Mouse (Mus musculus) intestine, embryonic 16.5 days (tissue): ENCODE data around the gene Il11ra1. TPM values are rescaled to one million over a fixed set of nuclear protein-coding genes. Genes with fewer than 3 reads are reported as not detected.
"Not testable (repeated sequence)": the region's sequence is repeated elsewhere in the genome, so short reads cannot be mapped to it uniquely, and the experiment has no call there.

ENCODE experiments used
- ATAC-seq: fragments of 200-750 bp; cut with Nextera tagmentation; 2 replicates; pipeline ENCODE4 v1.8.0; 2017; ENCODE audit warnings: moderate TSS enrichment, moderate library complexity
- H3K27ac ChIP-seq: fragments of 300-500 bp; sonication (generic); 2 replicates; pipeline ENCODE4 v1.5.1; 2014; ENCODE audit warnings: mild to moderate bottlenecking, low read length
- H3K27me3 ChIP-seq: fragments of 300-500 bp; sonication (generic); replicated peaks from 2 replicates; pipeline ENCODE4 v1.6.1; 2014; ENCODE audit warnings: low read length, control low read depth, mixed read lengths; ENCODE audit not compliant: control insufficient read depth, insufficient read depth
- H3K36me3 ChIP-seq: fragments of 300-500 bp; sonication (generic); 2 replicates; pipeline ENCODE4 v1.6.1; 2014; ENCODE audit warnings: low read length, control low read depth; ENCODE audit not compliant: control insufficient read depth, insufficient read depth
- H3K4me1 ChIP-seq: fragments of 300-500 bp; sonication (generic); 2 replicates; pipeline ENCODE4 v1.6.1; 2014; ENCODE audit warnings: low read length, control low read depth, mixed read lengths; ENCODE audit not compliant: control insufficient read depth, insufficient read depth
- H3K4me2 ChIP-seq: fragments of 300-500 bp; sonication (generic); 2 replicates; pipeline ENCODE4 v1.6.1; 2014; ENCODE audit warnings: low read depth, low read length, control low read depth
- H3K4me3 ChIP-seq: fragments of 300-500 bp; sonication (generic); 2 replicates; pipeline ENCODE4 v1.5.1; 2014; ENCODE audit warnings: mild to moderate bottlenecking, low read length
- H3K9ac ChIP-seq: fragments of 300-500 bp; sonication (generic); 2 replicates; pipeline ENCODE4 v1.6.1; 2014; ENCODE audit warnings: low read depth, low read length
- H3K9me3 ChIP-seq: fragments of 300-500 bp; sonication (generic); 2 replicates; pipeline ENCODE4 v1.6.1; 2016; ENCODE audit warnings: low read length, control low read depth; ENCODE audit not compliant: control insufficient read depth
- WGBS: fragments of 180-500 bp; shearing (Covaris S2); extraction: QIAGEN DNeasy Blood & Tissue Kit; methylation state at CpG from one replicate; pipeline ENCODE4 v1.1.7; 2014; 5-methylcytosine and 5-hydroxymethylcytosine counted together
- polyA plus RNA-seq: library from polyadenylated mRNA; unstranded; fragments of >200 nt; fragmentation: Nextera tagmentation; extraction: Ambion mirVana; gene quantifications from 2 replicates; pipeline ENCODE4 v1.2.1, GENCODE M21; 2015

The Il11ra1 gene
- polyA plus RNA-seq, 1 experiment from 2014 or later: 125 TPM

DNA sequence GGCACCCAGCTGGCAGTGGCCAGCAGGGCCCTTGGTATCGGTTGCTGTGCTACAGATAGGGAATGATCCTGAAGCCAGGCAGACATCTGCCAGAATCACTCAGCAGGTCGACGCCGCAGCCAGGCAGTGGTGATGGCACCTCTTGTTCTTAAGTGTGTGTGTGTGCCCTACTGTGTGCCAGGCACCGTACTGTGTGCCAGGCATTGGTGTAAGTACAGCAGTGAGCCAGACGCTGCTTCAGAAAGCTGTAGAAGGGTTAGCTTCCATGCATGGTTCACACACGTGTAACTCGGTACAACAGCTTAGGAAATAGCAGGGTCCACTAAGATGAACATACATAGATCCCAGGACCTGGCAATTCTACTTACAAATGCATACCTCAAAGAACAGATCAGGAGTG, 435 bp downstream of the Il11ra1 start:
- H3K9me3 ChIP-seq, H3K4me3 ChIP-seq, H3K36me3 ChIP-seq, ATAC-seq, H3K27ac ChIP-seq, H3K4me1 ChIP-seq, H3K9ac ChIP-seq, H3K27me3 ChIP-seq, H3K4me2 ChIP-seq: not testable (repeated sequence)
- WGBS: 97% methylated on average over 2 of the region's 8 CpGs

DNA sequence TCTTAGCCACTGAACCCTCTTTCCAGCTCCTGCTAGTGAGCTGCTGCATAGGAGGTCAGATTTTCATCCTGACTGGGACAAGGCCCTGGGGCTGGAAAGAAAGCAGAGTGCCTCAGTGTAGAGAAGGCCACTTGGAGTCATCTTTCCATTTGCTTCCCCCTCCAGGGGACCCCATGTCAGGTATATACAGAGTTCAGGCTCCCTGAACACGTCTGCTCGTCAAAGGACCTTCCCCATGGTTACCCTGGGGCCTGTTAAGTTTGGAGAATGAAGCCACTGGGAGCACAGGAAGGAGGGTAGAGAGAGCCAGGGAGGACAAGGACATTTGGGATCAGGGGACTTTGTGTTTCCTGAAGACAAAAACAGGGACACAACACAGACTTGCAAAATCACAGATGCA, 2.4 kb downstream of the Il11ra1 start:
- H3K27ac ChIP-seq, H3K9ac ChIP-seq, H3K36me3 ChIP-seq, H3K27me3 ChIP-seq, H3K4me2 ChIP-seq, H3K4me3 ChIP-seq, ATAC-seq, H3K9me3 ChIP-seq: not testable (repeated sequence)
- peaks cover 10% of the 10 kb centered on the region for H3K4me1 ChIP-seq
- 73% methylated on average over 2 of the region's 2 CpGs for WGBS

DNA sequence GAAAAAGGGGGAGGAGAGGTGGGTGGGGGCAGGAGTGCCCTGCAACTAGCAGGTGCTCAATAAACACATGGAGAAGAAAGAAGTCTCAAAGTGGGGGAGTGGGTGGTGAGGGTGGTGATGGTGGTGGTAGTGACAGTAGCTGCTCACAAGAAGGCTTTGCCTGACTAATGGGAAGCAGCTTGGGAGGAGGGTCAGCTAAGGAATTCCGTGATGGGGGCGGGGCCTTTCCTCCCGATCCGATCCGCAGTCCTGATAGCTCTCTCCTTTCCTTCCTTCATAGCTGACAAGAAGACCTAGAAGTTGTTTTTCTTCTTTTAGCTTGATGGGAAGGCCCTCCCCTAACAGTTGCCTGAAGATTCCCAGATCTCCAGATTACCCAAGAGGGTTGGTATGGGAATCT, 4.9 kb downstream of the Il11ra1 start:
- Histone ChIP-seq H3K27me3 (no peaks in the 10 kb centered on the region), H3K36me3 (no peaks in the 10 kb centered on the region), H3K4me1 (peaks cover 12% of the 10 kb centered on the region), H3K4me3 (no peak overlapping the region), H3K27ac (no peak overlapping the region), H3K9me3 (no peaks in the 10 kb centered on the region), H3K9ac (no peak overlapping the region), H3K4me2 (no peak overlapping the region)
- ATAC-seq: no peak
- WGBS: 10% methylated on average over 5 of the region's 5 CpGs

DNA sequence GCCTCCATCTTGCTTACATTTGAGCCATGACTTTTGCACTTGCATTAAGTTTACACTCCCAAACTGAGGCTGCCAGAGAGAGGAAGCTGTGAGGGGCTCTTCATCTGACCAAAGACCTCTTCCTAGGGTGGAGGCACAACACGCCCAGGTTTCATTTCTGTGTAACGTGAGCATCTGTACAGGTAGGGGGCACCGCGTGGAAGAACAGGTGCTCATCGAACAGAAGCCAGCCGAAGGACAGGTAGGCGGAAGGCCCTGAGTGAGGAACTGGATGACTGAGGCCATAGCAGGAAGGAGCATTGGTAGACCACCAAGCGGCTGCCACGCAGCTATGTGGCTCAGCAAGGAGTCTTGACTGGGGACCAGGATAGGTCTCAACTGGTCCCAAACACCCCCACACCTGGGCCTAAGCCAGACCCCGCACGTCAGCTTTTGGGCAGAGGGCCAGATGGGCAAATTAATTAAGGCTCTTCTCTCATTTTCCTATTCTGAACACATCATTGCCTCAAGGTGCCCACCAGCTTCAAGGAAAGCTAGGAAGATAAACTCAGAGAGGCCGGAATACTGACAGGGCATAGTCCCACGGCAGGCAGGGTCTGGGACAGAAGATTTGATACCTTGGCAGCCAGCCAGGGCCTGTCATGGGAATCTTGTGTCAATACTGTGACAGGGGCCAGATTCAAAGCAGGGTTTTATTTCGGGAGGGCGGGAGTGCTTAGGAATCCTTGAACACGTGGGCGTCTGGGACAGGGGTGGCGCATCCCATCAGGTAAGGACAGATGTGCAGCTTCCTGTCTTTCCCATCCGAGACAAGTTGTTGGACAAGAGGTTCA, 6.3 kb downstream of the Il11ra1 start:
- 66% methylated on average over 19 of the region's 19 CpGs for WGBS

DNA sequence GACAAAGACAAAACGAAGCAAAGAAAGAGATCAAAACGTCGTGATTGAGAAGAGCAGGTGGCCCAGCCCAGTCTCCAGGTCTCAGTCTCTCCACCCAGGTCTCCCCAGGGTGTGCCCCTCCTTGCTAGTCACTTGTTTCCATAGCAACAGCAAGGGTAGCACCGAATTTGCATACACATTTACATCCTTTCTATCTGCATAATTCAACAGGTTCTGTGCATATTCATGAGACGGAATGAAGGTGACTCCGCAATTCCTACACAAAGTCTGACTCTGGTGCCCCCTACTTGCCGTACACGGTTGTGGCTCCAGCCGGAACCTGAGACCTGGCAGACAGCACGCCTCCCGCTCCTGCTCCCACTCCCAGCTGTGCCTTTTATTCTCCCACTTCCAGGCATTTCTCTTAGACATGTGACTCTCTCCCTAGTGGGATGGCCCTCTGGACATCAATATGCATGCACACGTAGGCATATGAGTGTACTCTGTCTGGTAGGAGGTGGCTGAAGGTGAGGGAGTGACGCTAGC, 7.3 kb downstream of the Il11ra1 start:
- peak overlapping the region; percentile 25; the same call in 1 of the 2 replicates for H3K4me2 ChIP-seq

More for the DNA sequence above, 6.3 kb downstream of the Il11ra1 start:
- Histone ChIP-seq H3K4me1 (peaks cover 12% of the 10 kb centered on the region), H3K9me3 (no peaks in the 10 kb centered on the region), H3K4me3 (no peak overlapping the region), H3K27ac (no peak overlapping the region), H3K4me2 (no peak overlapping the region), H3K9ac (no peak overlapping the region), H3K27me3 (no peaks in the 10 kb centered on the region), H3K36me3 (no peaks in the 10 kb centered on the region)
- no peak for ATAC-seq

DNA sequence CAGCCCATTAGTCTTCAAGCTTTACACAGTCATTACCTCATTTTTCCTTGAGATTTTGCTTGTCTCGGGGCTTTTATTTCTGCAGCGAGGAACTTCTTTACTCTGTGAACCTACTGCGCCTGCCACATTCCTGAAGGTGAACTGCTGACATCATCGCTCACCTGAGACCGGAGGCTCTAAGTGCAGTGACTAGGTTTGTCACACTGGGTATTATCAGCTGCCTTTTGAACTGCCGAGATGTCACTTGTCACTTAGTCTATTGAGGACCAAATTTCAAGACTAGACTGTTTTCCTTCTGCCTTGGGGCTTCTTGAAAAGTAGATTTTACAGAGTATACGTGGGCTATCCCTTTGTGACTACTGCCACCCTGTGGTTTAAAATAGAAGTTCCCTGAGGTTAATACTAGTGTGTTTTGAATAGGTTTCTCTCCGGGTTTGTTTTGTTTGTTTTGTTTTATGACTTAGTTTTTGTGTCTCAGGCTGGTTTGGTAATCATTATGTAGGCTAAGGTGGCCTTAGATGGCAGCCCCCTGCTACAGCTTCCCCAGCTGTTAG, 8.5 kb downstream of the Il11ra1 start:
- Histone ChIP-seq H3K27ac (no peak overlapping the region), H3K27me3 (no peaks in the 10 kb centered on the region), H3K4me3 (0 out of 2 replicates have a peak overlapping the region, but pooled peaks have one; percentile 3), H3K4me1 (peaks cover 23% of the 10 kb centered on the region), H3K36me3 (no peaks in the 10 kb centered on the region), H3K9me3 (no peaks in the 10 kb centered on the region), H3K4me2 (peak overlapping the region; percentile 35; the same call in 1 of the 2 replicates), H3K9ac (0 out of 2 replicates have a peak overlapping the region, but pooled peaks have one; percentile 3)
- 32% methylated on average over 8 of the region's 8 CpGs for WGBS
- no peak; the same call in 1 of the 2 replicates for ATAC-seq

More for the DNA sequence above, 7.3 kb downstream of the Il11ra1 start:
- H3K27ac ChIP-seq: no peak overlapping the region
- peak; percentile 62 for ATAC-seq
- no peak overlapping the region for H3K9ac ChIP-seq
- H3K27me3 ChIP-seq: no peaks in the 10 kb centered on the region
- no peaks in the 10 kb centered on the region for H3K9me3 ChIP-seq
- H3K4me3 ChIP-seq: 0 out of 2 replicates have a peak overlapping the region, but pooled peaks have one; percentile 8
- H3K4me1 ChIP-seq: peaks cover 16% of the 10 kb centered on the region
- no peaks in the 10 kb centered on the region for H3K36me3 ChIP-seq
- WGBS: 3% methylated on average over 13 of the region's 13 CpGs

DNA sequence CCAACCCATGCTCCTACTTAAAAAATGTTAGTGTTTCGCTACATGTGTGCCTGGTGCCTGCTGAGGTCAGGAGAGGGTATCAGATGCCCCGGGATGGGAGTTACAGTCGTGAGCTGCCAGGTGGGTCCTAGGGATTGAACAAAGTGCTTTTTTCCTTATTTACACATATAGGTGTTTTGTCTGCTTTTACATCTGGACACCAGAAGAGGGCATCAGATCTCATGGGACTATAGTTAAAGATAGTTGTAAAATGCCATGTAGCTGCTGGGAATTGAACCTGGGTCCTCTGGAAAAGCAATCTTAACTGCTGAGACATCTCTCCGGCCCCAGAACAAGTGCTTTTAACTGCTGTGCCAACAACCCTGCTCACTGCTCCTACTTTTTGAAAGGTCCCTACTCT, 10.4 kb downstream of the Il11ra1 start:
- ATAC-seq: no peak
- Histone ChIP-seq H3K4me2 (no peak overlapping the region), H3K9me3 (no peaks in the 10 kb centered on the region), H3K27me3 (no peaks in the 10 kb centered on the region), H3K4me3 (no peak overlapping the region), H3K27ac (no peak overlapping the region), H3K4me1 (peaks cover 28% of the 10 kb centered on the region), H3K36me3 (no peaks in the 10 kb centered on the region; the same call in 1 of the 2 replicates), H3K9ac (no peak overlapping the region)
- 65% methylated on average over 4 of the region's 4 CpGs for WGBS

DNA sequence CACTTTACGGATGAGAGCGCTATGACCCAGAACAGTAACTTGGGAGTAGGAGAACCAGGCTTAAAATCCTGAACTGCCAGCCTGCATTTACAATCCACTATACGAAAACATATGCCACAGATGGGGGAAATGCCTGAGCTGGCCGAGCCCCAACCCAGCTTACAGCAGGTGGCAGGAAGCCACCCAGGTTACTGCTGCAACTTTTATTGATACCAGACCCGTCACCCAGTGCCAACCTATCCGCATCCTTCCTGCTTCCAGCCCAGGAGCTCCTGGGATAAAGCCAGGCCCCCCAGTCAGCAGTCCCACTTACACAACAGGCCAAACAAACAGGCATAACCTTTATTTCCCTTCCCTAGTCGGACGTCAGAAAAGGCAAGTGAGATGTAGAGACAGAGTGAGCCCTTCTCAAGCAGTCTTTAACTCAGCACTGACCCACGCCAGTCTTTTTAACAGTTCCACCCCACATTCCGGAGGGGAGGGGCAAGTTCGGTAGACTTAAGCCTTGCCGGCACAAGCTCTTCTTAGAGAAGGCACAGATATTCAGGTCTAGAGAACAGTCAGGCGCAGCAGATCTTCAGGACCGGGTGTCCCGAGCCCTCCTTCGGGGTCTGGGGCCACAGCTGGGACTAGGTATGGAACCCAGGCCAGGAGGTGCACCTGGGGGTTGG, 12.1 kb downstream of the Il11ra1 start:
- Histone ChIP-seq H3K27ac (no peak overlapping the region), H3K4me3 (peak overlapping the region; percentile 77), H3K4me2 (peak overlapping the region; percentile 88), H3K27me3 (no peaks in the 10 kb centered on the region), H3K4me1 (peaks cover 21% of the 10 kb centered on the region), H3K9ac (peak overlapping the region; percentile 95), H3K36me3 (no peaks in the 10 kb centered on the region; the same call in 1 of the 2 replicates), H3K9me3 (no peaks in the 10 kb centered on the region)
- ATAC-seq: no peak
- WGBS: 72% methylated on average over 16 of the region's 16 CpGs
